Mouse (Mus musculus) CH12.LX (cell line): ENCODE measurements around the gene Dck. TPM values are rescaled to one million over a fixed set of nuclear protein-coding genes. Genes with fewer than 3 reads are reported as not detected.
A peak's percentile ranks its signal among the peaks of the same experiment; 100 is the strongest.

ENCODE experiments used
- DNase-seq: peaks from one replicate; pipeline ENCODE4 v3.0.0-alpha.2; 2013; ENCODE audit errors: extremely low read depth
- H3K27ac ChIP-seq: 2 replicates; pipeline ENCODE4 v1.5.1; 2012; ENCODE audit warnings: low read depth, mild to moderate bottlenecking, control low read depth, moderate library complexity; ENCODE audit not compliant: insufficient read depth
- H3K27me3 ChIP-seq: replicated peaks from 2 replicates; pipeline ENCODE3; 2012; ENCODE audit warnings: inconsistent platforms
- H3K36me3 ChIP-seq, 2 experiments: replicated peaks in 1 of 2; 2 replicates each; pipeline versions ENCODE3 to v1.6.1; 2012; ENCODE audit warnings: inconsistent platforms in 1 of 2, low read length in 1 of 2, mild to moderate bottlenecking in 1 of 2, mixed read lengths in 1 of 2, moderate library complexity in 1 of 2; ENCODE audit not compliant: control insufficient read depth in 1 of 2, insufficient read depth in 1 of 2
- H3K4me1 ChIP-seq, 2 experiments: 2 replicates each; pipeline ENCODE4 v1.6.1; 2012; ENCODE audit warnings: inconsistent platforms in 1 of 2, moderate library complexity in 1 of 2; ENCODE audit not compliant: insufficient read depth in 2 of 2, control insufficient read depth in 1 of 2
- H3K4me2 ChIP-seq: 2 replicates; pipeline ENCODE4 v1.6.1; 2012; ENCODE audit warnings: low read depth, mild to moderate bottlenecking, control low read depth; ENCODE audit not compliant: poor library complexity, insufficient read depth, severe bottlenecking
- H3K4me3 ChIP-seq, 3 experiments: fragments of 150-350 bp in 1 of 3; sonication (generic) in 1 of 3; replicated peaks in 1 of 3; 2 replicates each; pipeline versions ENCODE3 to v1.5.1; 2011 to 2012; ENCODE audit warnings: low read depth in 2 of 3, low read length in 2 of 3, mild to moderate bottlenecking in 2 of 3, moderate library complexity in 2 of 3, control low read depth in 1 of 3, improper control_type of control experiment in 1 of 3, inconsistent platforms in 1 of 3, mixed read lengths in 1 of 3; ENCODE audit not compliant: poor library complexity in 1 of 3
- H3K79me2 ChIP-seq: replicated peaks from 2 replicates; pipeline ENCODE4 v1.6.1; 2012; ENCODE audit warnings: mild to moderate bottlenecking, moderate library complexity; ENCODE audit not compliant: control insufficient read depth, poor library complexity, insufficient read depth, severe bottlenecking; ENCODE audit errors: extremely low read depth
- H3K9ac ChIP-seq: 2 replicates; pipeline ENCODE4 v1.6.1; 2012; ENCODE audit warnings: low read depth, mild to moderate bottlenecking, control low read depth, moderate library complexity; ENCODE audit not compliant: insufficient read depth
- H3K9me3 ChIP-seq: replicated peaks from 2 replicates; pipeline ENCODE3; 2012; ENCODE audit warnings: low read length, inconsistent platforms, mixed read lengths
- BHLHE40 ChIP-seq: IDR thresholded peaks from 2 replicates; pipeline ENCODE4 v1.6.1; 2011; ENCODE audit warnings: mild to moderate bottlenecking, low read depth, low read length, improper control_type of control experiment
- CHD2 ChIP-seq: IDR thresholded peaks from 2 replicates; pipeline ENCODE4 v1.6.1; 2011; ENCODE audit warnings: low read length, improper control_type of control experiment
- ELF1 ChIP-seq: IDR thresholded peaks from 2 replicates; pipeline ENCODE4 v1.6.1; 2014; ENCODE audit warnings: low read depth, mild to moderate bottlenecking, inconsistent platforms, low read length, improper control_type of control experiment
- EP300 ChIP-seq: IDR thresholded peaks from 2 replicates; pipeline ENCODE4 v1.6.1; 2011; ENCODE audit warnings: low read length, improper control_type of control experiment
- ETS1 ChIP-seq: conservative IDR thresholded peaks from 2 replicates; pipeline ENCODE4 v1.6.1; 2012; ENCODE audit warnings: low read depth, mild to moderate bottlenecking, inconsistent platforms, low read length, improper control_type of control experiment, moderate library complexity
- GABPA ChIP-seq: IDR thresholded peaks from 2 replicates; pipeline ENCODE4 v1.6.1; 2012; ENCODE audit warnings: low read depth, low read length, improper control_type of control experiment, inconsistent platforms; ENCODE audit not compliant: insufficient replicate concordance
- HCFC1 ChIP-seq: IDR thresholded peaks from 2 replicates; pipeline ENCODE4 v1.6.1; 2012; ENCODE audit warnings: low read depth, mild to moderate bottlenecking, inconsistent platforms, low read length, improper control_type of control experiment
- IRF4 ChIP-seq: IDR thresholded peaks from 2 replicates; pipeline ENCODE4 v1.6.1; 2014; ENCODE audit warnings: low read depth, mild to moderate bottlenecking, inconsistent platforms, low read length, improper control_type of control experiment
- KAT2A ChIP-seq: IDR thresholded peaks from 2 replicates; pipeline ENCODE4 v1.6.1; 2012; ENCODE audit warnings: low read length, improper control_type of control experiment, inconsistent platforms; ENCODE audit not compliant: insufficient replicate concordance
- MAFK ChIP-seq: IDR thresholded peaks from 2 replicates; pipeline ENCODE4 v1.6.1; 2011; ENCODE audit warnings: low read length, improper control_type of control experiment; ENCODE audit not compliant: insufficient replicate concordance
- MAX ChIP-seq: IDR thresholded peaks from 2 replicates; pipeline ENCODE4 v1.6.1; 2011; ENCODE audit warnings: low read length, improper control_type of control experiment
- MAZ ChIP-seq: IDR thresholded peaks from 2 replicates; pipeline ENCODE4 v1.6.1; 2012; ENCODE audit warnings: low read depth, mild to moderate bottlenecking, inconsistent platforms, low read length, improper control_type of control experiment, moderate library complexity
- MEF2A ChIP-seq: IDR thresholded peaks from 2 replicates; pipeline ENCODE4 v1.6.1; 2014; ENCODE audit warnings: low read depth, mild to moderate bottlenecking, inconsistent platforms, low read length, improper control_type of control experiment, borderline replicate concordance
- MXI1 ChIP-seq: IDR thresholded peaks from 2 replicates; pipeline ENCODE4 v1.6.1; 2011; ENCODE audit warnings: mild to moderate bottlenecking, low read depth, low read length, improper control_type of control experiment
- MYC ChIP-seq: IDR thresholded peaks from 2 replicates; pipeline ENCODE4 v1.6.1; 2011; ENCODE audit warnings: low read depth, mild to moderate bottlenecking, improper control_type of control experiment, low read length
- NELFE ChIP-seq: IDR thresholded peaks from 2 replicates; pipeline ENCODE4 v1.6.1; 2011; ENCODE audit warnings: low read depth, low read length, improper control_type of control experiment
- NRF1 ChIP-seq: IDR thresholded peaks from 2 replicates; pipeline ENCODE4 v1.6.1; 2014; ENCODE audit warnings: low read depth, mild to moderate bottlenecking, inconsistent platforms, low read length, improper control_type of control experiment, moderate library complexity
- PAX5 ChIP-seq: IDR thresholded peaks from 2 replicates; pipeline ENCODE4 v1.6.1; 2012; ENCODE audit warnings: low read length, inconsistent platforms, mixed read lengths
- POLR2A ChIP-seq: IDR thresholded peaks from 2 replicates; pipeline ENCODE4 v1.6.1; 2011; ENCODE audit warnings: low read depth, mild to moderate bottlenecking, improper control_type of control experiment, low read length
- POLR2AphosphoS2 ChIP-seq: IDR thresholded peaks from 2 replicates; pipeline ENCODE4 v1.6.1; 2011; ENCODE audit warnings: low read depth, low read length, improper control_type of control experiment
- RAD21 ChIP-seq: IDR thresholded peaks from 2 replicates; pipeline ENCODE4 v1.6.1; 2011; ENCODE audit warnings: low read depth, mild to moderate bottlenecking, low read length, improper control_type of control experiment, moderate library complexity
- RCOR1 ChIP-seq: conservative IDR thresholded peaks from 2 replicates; pipeline ENCODE4 v1.6.1; 2012; ENCODE audit warnings: low read depth, mild to moderate bottlenecking, inconsistent platforms, low read length, improper control_type of control experiment
- SIN3A ChIP-seq: IDR thresholded peaks from 2 replicates; pipeline ENCODE4 v1.6.1; 2012; ENCODE audit warnings: low read length, improper control_type of control experiment, inconsistent platforms
- TBP ChIP-seq: conservative IDR thresholded peaks from 2 replicates; pipeline ENCODE4 v1.6.1; 2011; ENCODE audit warnings: low read depth, low read length, improper control_type of control experiment
- TCF12 ChIP-seq: IDR thresholded peaks from 2 replicates; pipeline ENCODE4 v1.6.1; 2014; ENCODE audit warnings: low read depth, mild to moderate bottlenecking, inconsistent platforms, low read length, improper control_type of control experiment
- UBTF ChIP-seq: IDR thresholded peaks from 2 replicates; pipeline ENCODE4 v1.6.1; 2012; ENCODE audit warnings: low read depth, mild to moderate bottlenecking, inconsistent platforms, low read length, improper control_type of control experiment, moderate library complexity
- USF1 ChIP-seq: IDR thresholded peaks from 2 replicates; pipeline ENCODE4 v1.6.1; 2014; ENCODE audit warnings: low read depth, mild to moderate bottlenecking, inconsistent platforms, low read length, improper control_type of control experiment
- USF2 ChIP-seq: conservative IDR thresholded peaks from 2 replicates; pipeline ENCODE4 v1.6.1; 2011; ENCODE audit warnings: low read depth, low read length, improper control_type of control experiment
- ZC3H11A ChIP-seq: IDR thresholded peaks from 2 replicates; pipeline ENCODE4 v1.6.1; 2012; ENCODE audit warnings: low read depth, mild to moderate bottlenecking, inconsistent platforms, low read length, improper control_type of control experiment
- ZMIZ1 ChIP-seq: IDR thresholded peaks from 2 replicates; pipeline ENCODE4 v1.6.1; 2012; ENCODE audit warnings: low read depth, mild to moderate bottlenecking, inconsistent platforms, low read length, improper control_type of control experiment
- ZNF384 ChIP-seq: IDR thresholded peaks from 2 replicates; pipeline ENCODE4 v1.6.1; 2012; ENCODE audit warnings: low read depth, low read length, improper control_type of control experiment, inconsistent platforms
- dilution Hi-C: fragments of 300-500 bp; cut with MboI; formaldehyde crosslinking; loops from 2 replicates; pipeline ENCODE4 v1.14.3; 2020; ENCODE audit warnings: low sequenced_read_pairs; ENCODE audit not compliant: extremely low pct_unique_long_range_greater_than_20kb, extremely low pct_ligation_motif_present
- in situ Hi-C: fragments of 300-500 bp; cut with MboI; formaldehyde crosslinking; loops from 3 replicates; pipeline ENCODE4 v1.14.3; 2019; ENCODE audit warnings: low sequenced_read_pairs, low pct_ligation_motif_present, low pct_unique_long_range_greater_than_20kb, mixed read lengths
- polyA plus RNA-seq: library from polyadenylated mRNA; unstranded; fragments of >175 nt; gene quantifications from 2 replicates; pipeline ENCODE4 v1.2.1, GENCODE M21; 2012; ENCODE audit warnings: low read depth; ENCODE audit not compliant: insufficient read length
- total RNA-seq, 2 experiments: library from RNA; depleted of rRNA; stranded (reverse); fragments of 300-350 nt in 1 of 2; fragments of >200 nt in 1 of 2; gene quantifications; 2 replicates each; pipeline ENCODE4 v1.2.3; 2012 to 2014

Gene Dck
- total and polyA plus RNA-seq, 3 experiments = 13.7 to 33.9 (median 25.5) TPM

DNA sequence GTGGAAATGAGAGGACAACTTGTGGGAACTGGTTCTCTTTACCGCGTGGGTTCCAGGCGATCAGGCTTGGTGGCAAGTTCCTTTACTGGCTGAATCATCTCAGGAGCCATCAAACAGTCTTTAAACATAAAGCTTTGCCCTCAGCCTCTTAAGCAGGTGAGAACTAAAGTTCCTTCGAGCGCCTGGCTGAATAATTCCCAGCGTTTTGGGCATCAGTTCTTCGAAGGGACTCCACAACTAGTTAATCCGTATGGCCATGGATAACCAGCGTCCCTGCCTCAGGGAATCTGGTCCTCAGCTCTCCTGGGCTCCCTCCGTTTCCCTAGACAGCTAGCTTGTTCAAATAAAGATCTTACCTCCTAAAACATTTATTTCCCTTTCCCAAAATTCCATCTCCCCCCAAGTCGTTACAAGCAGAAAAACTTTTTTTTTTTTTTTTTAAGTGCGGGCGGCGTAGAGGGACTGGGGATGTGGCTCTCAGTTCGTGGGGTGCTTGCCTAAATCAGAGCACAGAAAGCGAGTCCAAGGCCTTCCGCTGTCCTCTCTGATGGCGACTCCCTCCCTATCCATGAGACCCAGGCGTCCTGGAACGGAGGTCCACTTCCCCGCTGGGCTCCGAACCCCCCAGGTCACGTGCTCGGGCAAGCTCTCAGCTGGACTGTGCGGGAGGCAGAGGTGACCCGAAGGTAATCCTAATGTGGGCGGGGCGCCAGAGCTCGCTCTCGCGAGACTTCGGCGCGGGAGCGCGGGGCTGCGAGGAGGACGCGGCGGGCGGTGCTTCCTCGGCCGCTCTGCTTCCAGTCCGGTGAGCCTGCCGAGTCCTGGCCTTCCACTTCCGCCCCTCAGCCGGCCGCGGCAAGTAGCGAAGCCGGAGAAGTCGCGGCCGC is 44.4 kb upstream of the Dck start, which contains the start of gene Mob1b:
Mob1b (plus strand) TSS at position 740 of the 887 bp plus-strand sequence.
- peak within 1 kb of the TSS; percentile 41; the same call in 1 of the 2 replicates for H3K27ac ChIP-seq
- in situ Hi-C loops = no loop called here
- peak; percentile 88 for DNase-seq

GRCm38 (mm10) chr5:88721003-88721475 is 43.8 kb upstream of the Dck start:
- Histone ChIP-seq H3K27me3 (no peaks in the 10 kb centered on the region), H3K4me2 (peak overlapping the region; percentile 60), H3K79me2 (peaks cover 31% of the 10 kb centered on the region), H3K36me3 (peaks cover 0 to 10% of the 10 kb centered on the region in 2 experiments), H3K4me1 (peaks cover 15 to 50% of the 10 kb centered on the region in 2 experiments), H3K27ac (peak overlapping the region; percentile 41; the same call in 1 of the 2 replicates), H3K9ac (peak overlapping the region; percentile 99), H3K4me3 (peak overlapping the region; percentile 73 to 100 (median 99)), H3K9me3 (no peaks in the 10 kb centered on the region)
- dilution Hi-C loops (no loop called here), in situ Hi-C loops (no loop called here)
- TF ChIP-seq MAFK = no peak
- TF ChIP-seq UBTF = 0 out of 2 replicates have a peak, but pooled peaks have one; percentile 26
- DNase-seq = no peak

More for the DNA sequence above, 44.4 kb upstream of the Dck start, which contains the start of gene Mob1b:
- no peak for TF ChIP-seq PAX5
- TF ChIP-seq NELFE = peak; percentile 92
- peak; percentile 91 for TF ChIP-seq USF1
- TF ChIP-seq MYC = peak; percentile 49; the same call in 1 of the 2 replicates
- peak; percentile 80 for TF ChIP-seq USF2
- no peak for TF ChIP-seq EP300
- peak; percentile 99 for TF ChIP-seq CHD2
- TF ChIP-seq IRF4 = peak; percentile 30; the same call in 1 of the 2 replicates
- peak; percentile 13; the same call in 1 of the 2 replicates for TF ChIP-seq MEF2A
- TF ChIP-seq MAZ = no peak
- no peak for TF ChIP-seq RCOR1
- TF ChIP-seq KAT2A = no peak
- peak; percentile 87 for TF ChIP-seq MXI1
- TF ChIP-seq ETS1 = peak; percentile 57
- 0 out of 2 replicates have a peak, but pooled peaks have one; percentile 81 for TF ChIP-seq POLR2AphosphoS2
- peak; percentile 95 for TF ChIP-seq POLR2A
- no peak for TF ChIP-seq ZC3H11A
- peak; percentile 85 for TF ChIP-seq ELF1
- peak; percentile 43; the same call in 1 of the 2 replicates for TF ChIP-seq NRF1
- no peak for TF ChIP-seq GABPA
- peak; percentile 95 for TF ChIP-seq ZMIZ1
- TF ChIP-seq BHLHE40 = peak; percentile 96
- TF ChIP-seq TCF12 = peak; percentile 91
- peak; percentile 51 for TF ChIP-seq SIN3A
- peak; percentile 80 for TF ChIP-seq ZNF384
- TF ChIP-seq RAD21 = no peak
- peak; percentile 71 for TF ChIP-seq HCFC1
- peak; percentile 92 for TF ChIP-seq TBP
- peak; percentile 71 for TF ChIP-seq UBTF
- TF ChIP-seq MAFK = no peak
- peak; percentile 93 for TF ChIP-seq MAX
- dilution Hi-C loops = no loop called here
- Histone ChIP-seq H3K9me3 (no peaks in the 10 kb centered on the region), H3K9ac (peak within 1 kb of the TSS; percentile 99), H3K27me3 (no peaks in the 10 kb centered on the region), H3K4me2 (peak within 1 kb of the TSS; percentile 72), H3K4me1 (peaks cover 15 to 51% of the 10 kb centered on the region in 2 experiments), H3K79me2 (peaks cover 27% of the 10 kb centered on the region), H3K36me3 (peaks cover 0 to 10% of the 10 kb centered on the region in 2 experiments), H3K4me3 (peak within 1 kb of the TSS; percentile 76 to 100 (median 99))
